Mouse (Mus musculus) heart, adult 2 months (tissue): ENCODE results near the gene Ggt1.

Experiments used
- CTCF ChIP-seq: fragments of 200-600 bp; IDR thresholded peaks from 2 replicates; pipeline ENCODE4 v1.8.1; 2022; ENCODE audit warnings: antibody characterized with exemption, mild to moderate bottlenecking, moderate library complexity
- POLR2A ChIP-seq: fragments of 200-500 bp; IDR thresholded peaks from 2 replicates; pipeline ENCODE4 v1.6.1; 2011; ENCODE audit warnings: mild to moderate bottlenecking, low read depth, low read length, control low read depth; ENCODE audit not compliant: insufficient read depth

GRCm38 (mm10) chr10:75555557-75555956, 5.8 kb upstream of the Ggt1 start:
- no peak for TF ChIP-seq CTCF
- TF ChIP-seq POLR2A: no peak
